Mouse (Mus musculus): Measurements from ENCODE around the gene Tecpr2.
"Not testable (repeated sequence)": the region's sequence is repeated elsewhere in the genome, so short reads cannot be mapped to it uniquely, and the experiment has no call there.

Gene Tecpr2

GRCm38 (mm10) chr12:110889036-110890020, at the start of gene Tecpr2, which contains the start of gene Cinp:
TSS of gene Tecpr2 (plus strand) at chr12:110889264.
TSS of gene Cinp (minus strand) at chr12:110889145.
- peak; percentile 97 for DNase-seq (ENCODE audit: low spot score)

- DNase-seq (ENCODE audit: low spot score): peak; percentile 94
Measured at GRCm38 (mm10) chr12:110840348-110841198, 48.5 kb upstream of the Tecpr2 start, which contains the start of gene Mok. TSS of gene Mok (minus strand) at chr12:110840939.

GRCm38 (mm10) chr12:110841731-110842493, 47.2 kb upstream of the Tecpr2 start:
- no peak for DNase-seq (ENCODE audit: low spot score)

GRCm38 (mm10) chr12:110843194-110844048, 45.6 kb upstream of the Tecpr2 start:
- peak; percentile 83 for DNase-seq (ENCODE audit: low spot score)

- no peak for DNase-seq (ENCODE audit: low spot score)
Measured at GRCm38 (mm10) chr12:110844227-110845130, 44.6 kb upstream of the Tecpr2 start.

GRCm38 (mm10) chr12:110845131-110845880, 43.8 kb upstream of the Tecpr2 start:
- DNase-seq (ENCODE audit: low spot score): peak; percentile 85

- DNase-seq (ENCODE audit: low spot score): no peak
Measured at GRCm38 (mm10) chr12:110846191-110846765, 42.8 kb upstream of the Tecpr2 start.

- peak; percentile 88 for DNase-seq (ENCODE audit: low spot score)
Measured at GRCm38 (mm10) chr12:110850010-110850928, 38.8 kb upstream of the Tecpr2 start, which contains the start of gene Zfp839. TSS of gene Zfp839 (plus strand) at chr12:110850253.

- no peak for DNase-seq (ENCODE audit: low spot score)
Measured at GRCm38 (mm10) chr12:110850929-110851256, 38.2 kb upstream of the Tecpr2 start.

GRCm38 (mm10) chr12:110851414-110851813, 37.6 kb upstream of the Tecpr2 start:
- DNase-seq (ENCODE audit: low spot score): no peak

GRCm38 (mm10) chr12:110851923-110852322, 37.1 kb upstream of the Tecpr2 start:
- no peak for DNase-seq (ENCODE audit: low spot score)

GRCm38 (mm10) chr12:110854786-110855737, 34.0 kb upstream of the Tecpr2 start:
- DNase-seq (ENCODE audit: low spot score): peak; percentile 43

GRCm38 (mm10) chr12:110857196-110857595, 31.9 kb upstream of the Tecpr2 start:
- DNase-seq (ENCODE audit: low spot score): no peak

GRCm38 (mm10) chr12:110858681-110859080, 30.4 kb upstream of the Tecpr2 start:
- not testable (repeated sequence) for DNase-seq (ENCODE audit: low spot score)

- DNase-seq (ENCODE audit: low spot score): no peak
Measured at GRCm38 (mm10) chr12:110860293-110860692, 28.8 kb upstream of the Tecpr2 start.

- DNase-seq (ENCODE audit: low spot score): no peak
Measured at GRCm38 (mm10) chr12:110861256-110861655, 27.8 kb upstream of the Tecpr2 start.
